Mouse (Mus musculus) liver, embryonic 12.5 days (tissue): ENCODE measurements around the gene Hint2. TPM values are rescaled to one million over a fixed set of nuclear protein-coding genes. Genes with fewer than 3 reads are reported as not detected.

Source experiments
- ATAC-seq: fragments of 200-750 bp; cut with Nextera tagmentation; 2 replicates; pipeline ENCODE4 v1.8.0; 2017; ENCODE audit warnings: moderate number of reproducible peaks, mild to moderate bottlenecking, moderate library complexity
- H3K27ac ChIP-seq: fragments of 300-500 bp; sonication (generic); 2 replicates; pipeline ENCODE4 v1.5.1; 2016; ENCODE audit warnings: mild to moderate bottlenecking
- H3K27me3 ChIP-seq: fragments of 300-500 bp; sonication (generic); replicated peaks from 2 replicates; pipeline ENCODE4 v1.6.1; 2016; ENCODE audit warnings: mild to moderate bottlenecking, moderate library complexity
- H3K36me3 ChIP-seq: fragments of 300-500 bp; sonication (generic); 2 replicates; pipeline ENCODE4 v1.6.1; 2016; ENCODE audit warnings: mild to moderate bottlenecking, moderate library complexity
- H3K4me1 ChIP-seq: fragments of 300-500 bp; sonication (generic); 2 replicates; pipeline ENCODE4 v1.6.1; 2016
- H3K4me2 ChIP-seq: fragments of 300-500 bp; sonication (generic); 2 replicates; pipeline ENCODE4 v1.6.1; 2016; ENCODE audit warnings: mild to moderate bottlenecking, moderate library complexity
- H3K4me3 ChIP-seq: fragments of 300-500 bp; sonication (generic); 2 replicates; pipeline ENCODE4 v1.5.1; 2016; ENCODE audit warnings: mild to moderate bottlenecking, moderate library complexity
- H3K9ac ChIP-seq: fragments of 300-500 bp; sonication (generic); 2 replicates; pipeline ENCODE4 v1.6.1; 2016; ENCODE audit warnings: mild to moderate bottlenecking, moderate library complexity
- H3K9me3 ChIP-seq: fragments of 300-500 bp; sonication (generic); replicated peaks from 2 replicates; pipeline ENCODE4 v1.6.1; 2016; ENCODE audit warnings: mild to moderate bottlenecking, moderate library complexity
- WGBS: fragments of 180-500 bp; shearing (Covaris S2); methylation state at CpG from one replicate; pipeline ENCODE4 v1.1.7; 2016; ENCODE audit not compliant: insufficient replicate concordance; 5-methylcytosine and 5-hydroxymethylcytosine counted together
- polyA plus RNA-seq: library from polyadenylated mRNA; unstranded; fragments of >200 nt; fragmentation: Nextera tagmentation; extraction: Ambion mirVana; gene quantifications from 2 replicates; pipeline ENCODE4 v1.2.1, GENCODE M21; 2016

Gene Hint2
- polyA plus RNA-seq, 1 experiment from 2014 or later, result 66.1 TPM

DNA sequence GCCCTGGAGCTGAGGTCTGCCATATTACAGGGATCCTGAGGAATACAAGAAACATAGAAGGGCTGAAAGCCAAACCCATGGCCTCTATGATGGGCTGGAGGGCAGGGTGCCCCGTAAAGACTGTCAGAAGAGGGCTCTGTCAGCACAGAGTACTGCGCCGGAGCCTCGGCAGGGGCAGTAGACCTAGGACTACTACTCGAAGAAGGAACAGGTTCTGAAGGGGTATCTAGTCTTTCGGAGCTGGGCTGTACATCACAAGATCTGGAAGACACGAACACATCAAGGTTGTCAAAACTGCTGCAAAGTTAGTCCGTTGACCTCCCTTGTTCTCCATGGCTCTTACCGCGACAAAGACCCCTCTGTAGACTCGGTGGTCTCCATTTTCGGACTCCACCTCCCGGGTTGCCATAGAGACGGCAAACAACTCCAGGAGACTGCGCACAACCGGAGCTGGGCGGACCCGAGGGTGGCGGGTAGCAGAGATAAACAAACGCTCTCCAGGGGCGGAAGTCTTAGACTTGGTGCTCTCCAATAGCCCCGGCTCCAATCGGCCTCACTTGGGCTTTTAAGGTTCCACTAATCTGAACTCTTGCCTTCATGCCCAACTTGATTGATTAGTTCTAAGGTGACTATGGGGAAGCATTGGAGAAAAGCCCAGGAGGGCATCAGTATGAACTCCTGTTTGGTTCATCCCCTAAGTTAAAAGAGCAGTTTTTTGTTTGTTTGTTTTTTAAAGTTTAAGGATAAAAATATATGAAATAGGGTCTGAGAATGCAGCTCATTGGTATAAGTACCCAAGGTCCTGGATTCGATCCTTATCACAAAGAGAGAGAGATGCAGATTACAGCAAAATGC is 2.9 kb downstream of the Hint2 start, which contains the start of gene Spag8:
Gene Spag8 (minus strand): TSS at position 434 of the 855 bp plus-strand sequence.
- ATAC-seq, result 0 out of 2 replicates have a peak, but pooled peaks have one; percentile 43
- WGBS, result 12% methylated on average over 24 of the region's 24 CpGs

DNA sequence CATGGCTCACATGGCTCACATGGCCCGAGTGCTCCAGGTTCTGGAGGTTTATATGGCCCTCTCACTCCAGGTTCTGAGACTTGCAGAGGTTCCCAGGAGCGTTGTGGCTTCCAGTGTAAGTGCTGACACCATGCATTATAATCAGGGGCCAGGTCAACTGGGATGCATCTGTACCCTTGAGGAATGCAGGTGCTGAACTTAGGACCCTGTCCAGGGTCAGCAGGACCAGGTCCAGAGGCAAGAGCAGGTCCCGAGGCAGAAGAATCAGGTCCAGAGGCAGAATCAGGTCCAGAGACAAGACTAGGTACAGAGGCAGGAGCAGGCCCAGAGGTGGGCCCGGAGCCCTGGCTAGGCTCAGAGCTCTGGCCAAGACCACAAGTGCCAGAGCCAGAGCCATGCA is 3.5 kb downstream of the Hint2 start:
- peaks cover 37% of the 10 kb centered on the region for H3K4me1 ChIP-seq
- H3K4me2 ChIP-seq, result peak overlapping the region; percentile 66
- no peak for ATAC-seq
- H3K9ac ChIP-seq, result peak overlapping the region; percentile 45; the same call in 1 of the 2 replicates
- H3K27ac ChIP-seq, result no peak overlapping the region; the same call in 1 of the 2 replicates
- H3K36me3 ChIP-seq, result peaks cover 9% of the 10 kb centered on the region
- H3K4me3 ChIP-seq, result 0 out of 2 replicates have a peak overlapping the region, but pooled peaks have one; percentile 47
- no peaks in the 10 kb centered on the region; the same call in 1 of the 2 replicates for H3K27me3 ChIP-seq
- 71% methylated on average over 4 of the region's 4 CpGs for WGBS
- H3K9me3 ChIP-seq, result peaks cover 8% of the 10 kb centered on the region

More for the DNA sequence above, 2.9 kb downstream of the Hint2 start, which contains the start of gene Spag8:
- Histone ChIP-seq H3K9ac (peak within 1 kb of the TSS; percentile 45; the same call in 1 of the 2 replicates), H3K9me3 (peaks cover 8% of the 10 kb centered on the region), H3K27me3 (no peaks in the 10 kb centered on the region), H3K4me3 (peak within 1 kb of the TSS; percentile 47), H3K4me2 (peak within 1 kb of the TSS; percentile 66), H3K27ac (peak within 1 kb of the TSS; percentile 3; the same call in 1 of the 2 replicates), H3K36me3 (peaks cover 9% of the 10 kb centered on the region), H3K4me1 (peaks cover 37% of the 10 kb centered on the region)

DNA sequence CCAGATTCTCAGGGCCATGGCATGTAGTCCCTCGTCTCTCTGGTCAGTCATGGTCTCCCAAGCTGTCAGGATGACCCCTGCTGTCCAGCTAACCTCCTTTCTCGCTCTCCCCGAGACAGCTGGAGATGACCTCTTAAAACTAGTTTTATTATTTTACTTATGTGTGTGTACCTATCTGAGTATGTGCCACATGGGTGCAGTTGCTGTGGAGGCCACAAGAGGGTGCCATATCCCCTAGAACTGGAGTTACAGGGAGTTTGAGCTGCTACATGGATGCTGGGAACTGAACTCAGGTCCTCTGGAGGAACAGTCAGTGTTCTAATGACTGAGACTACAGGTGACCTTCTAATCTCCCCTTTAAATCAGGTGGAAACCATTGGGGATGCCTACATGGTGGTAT is 6.5 kb downstream of the Hint2 start:
- Histone ChIP-seq H3K4me1 (peaks cover 19% of the 10 kb centered on the region), H3K36me3 (peaks cover 9% of the 10 kb centered on the region), H3K4me3 (no peak overlapping the region), H3K9ac (no peak overlapping the region), H3K27me3 (no peaks in the 10 kb centered on the region; the same call in 1 of the 2 replicates), H3K4me2 (no peak overlapping the region), H3K27ac (no peak overlapping the region), H3K9me3 (peaks cover 8% of the 10 kb centered on the region)
- no peak for ATAC-seq
- WGBS, result 84% methylated on average over 3 of the region's 3 CpGs

DNA sequence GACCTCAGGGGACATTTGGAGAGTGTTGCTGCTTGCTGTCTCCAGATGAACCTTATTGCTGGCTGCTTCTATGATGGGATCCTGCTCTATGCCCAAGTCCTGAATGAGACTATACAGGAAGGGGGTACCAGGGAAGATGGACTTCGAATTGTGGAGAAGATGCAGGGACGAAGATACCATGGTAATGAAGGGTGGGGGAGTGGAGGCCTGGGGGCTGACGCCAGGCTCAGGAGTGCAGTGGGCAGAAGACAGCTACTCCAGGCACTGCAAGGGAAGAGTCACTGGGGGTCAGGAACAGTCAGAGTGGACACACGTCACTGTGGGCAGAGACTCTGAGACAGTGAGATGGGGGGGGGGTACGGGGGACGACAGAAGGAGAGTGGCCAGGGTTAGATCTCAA is 15.8 kb downstream of the Hint2 start:
- Histone ChIP-seq H3K4me1 (peaks cover 11% of the 10 kb centered on the region), H3K27ac (no peak overlapping the region), H3K4me2 (no peak overlapping the region), H3K36me3 (no peaks in the 10 kb centered on the region), H3K9me3 (no peaks in the 10 kb centered on the region), H3K9ac (no peak overlapping the region), H3K27me3 (no peaks in the 10 kb centered on the region; the same call in 1 of the 2 replicates), H3K4me3 (no peak overlapping the region)
- ATAC-seq, result no peak
- WGBS, result 62% methylated on average over 6 of the region's 6 CpGs

DNA sequence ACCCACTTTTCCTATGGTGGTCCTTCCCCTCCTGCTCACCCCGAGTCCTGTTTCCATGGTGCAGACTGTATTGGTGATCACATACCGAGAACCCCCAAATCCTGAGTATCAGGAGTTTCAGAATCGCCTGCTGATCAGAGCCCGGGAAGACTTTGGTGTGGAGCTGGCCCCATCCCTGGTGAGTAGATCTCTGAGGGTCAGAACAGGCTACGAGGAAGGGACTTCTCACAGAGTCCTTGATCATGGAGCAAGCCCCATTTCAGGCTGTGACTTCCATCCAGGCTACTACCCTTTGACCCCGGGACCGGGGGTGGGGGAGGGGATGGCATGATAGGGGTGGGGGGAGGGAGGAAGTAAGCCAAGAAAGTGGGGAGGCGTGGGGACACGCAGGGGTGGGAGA is 16.2 kb downstream of the Hint2 start:
- Histone ChIP-seq H3K4me1 (peaks cover 14% of the 10 kb centered on the region), H3K9ac (no peak overlapping the region), H3K27me3 (no peaks in the 10 kb centered on the region; the same call in 1 of the 2 replicates), H3K9me3 (no peaks in the 10 kb centered on the region), H3K4me2 (no peak overlapping the region), H3K36me3 (no peaks in the 10 kb centered on the region), H3K4me3 (no peak overlapping the region), H3K27ac (no peak overlapping the region)
- WGBS, result 65% methylated on average over 9 of the region's 9 CpGs
- no peak for ATAC-seq

DNA sequence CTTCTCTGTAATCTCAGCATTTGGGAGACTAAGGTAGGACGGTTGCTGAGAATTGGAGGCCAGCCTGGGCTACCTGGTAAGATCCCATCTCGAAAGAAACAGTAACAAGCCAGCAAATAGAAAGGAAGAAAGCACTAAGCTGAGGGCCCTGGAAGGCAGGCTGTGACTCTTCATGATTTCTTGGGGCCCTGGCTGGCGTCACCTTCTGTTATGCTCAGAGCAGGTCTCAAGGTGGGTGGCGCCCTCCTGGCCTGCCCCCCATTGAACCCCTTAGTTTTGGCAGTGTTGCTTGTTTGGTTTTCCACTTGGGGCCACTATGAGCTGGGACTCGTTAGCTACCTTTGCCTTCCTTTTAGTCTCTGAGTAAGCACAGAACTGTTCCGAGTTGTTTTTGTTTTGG is 19.5 kb downstream of the Hint2 start:
- Histone ChIP-seq H3K27ac (no peak overlapping the region), H3K4me3 (no peak overlapping the region), H3K9me3 (no peaks in the 10 kb centered on the region), H3K27me3 (peaks cover 23% of the 10 kb centered on the region), H3K36me3 (no peaks in the 10 kb centered on the region), H3K4me2 (no peak overlapping the region), H3K4me1 (peaks cover 9% of the 10 kb centered on the region), H3K9ac (no peak overlapping the region)
- WGBS, result 64% methylated on average over 6 of the region's 6 CpGs
- ATAC-seq, result no peak

DNA sequence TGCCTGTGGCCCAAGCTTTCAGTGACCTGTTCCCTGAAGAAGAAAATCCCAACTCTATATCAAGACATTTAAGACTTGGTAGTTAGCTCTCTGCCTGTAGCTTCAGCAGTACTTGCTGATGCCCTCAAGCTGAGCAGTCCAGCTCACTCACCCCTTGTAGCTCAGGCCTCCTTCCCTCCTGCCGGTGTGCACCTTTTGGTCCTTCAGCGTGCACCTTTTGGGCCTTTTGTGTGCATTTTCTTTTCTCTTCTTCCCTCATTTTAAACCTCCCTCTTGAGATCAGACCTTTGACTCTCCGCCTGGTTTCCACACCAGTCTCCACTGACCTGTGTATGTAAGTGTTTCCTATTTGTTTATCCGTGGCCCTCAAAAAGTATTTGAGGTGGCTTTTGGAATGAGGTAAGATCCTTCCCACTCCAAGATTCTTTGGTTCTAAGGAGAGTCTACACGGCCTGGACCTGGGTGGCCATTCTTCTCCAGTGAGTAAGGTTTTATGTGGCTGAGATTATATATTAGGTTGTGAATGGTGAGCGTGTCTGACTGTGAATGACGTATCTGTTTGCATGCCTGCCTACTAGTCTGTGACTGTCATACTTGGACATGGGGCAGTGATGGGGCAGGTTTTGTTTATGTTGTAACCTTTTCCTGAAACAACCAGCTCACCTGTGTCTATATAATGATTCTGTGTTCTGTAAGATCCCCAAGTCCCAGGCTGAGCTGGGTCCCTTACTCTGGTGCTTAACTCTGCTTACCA is 21.5 kb downstream of the Hint2 start:
- WGBS, result 78% methylated on average over 7 of the region's 7 CpGs
- ATAC-seq, result no peak
- Histone ChIP-seq H3K27me3 (peaks cover 39% of the 10 kb centered on the region), H3K9ac (no peak overlapping the region), H3K4me3 (no peak overlapping the region), H3K27ac (no peak overlapping the region), H3K4me1 (peaks cover 26% of the 10 kb centered on the region), H3K36me3 (no peaks in the 10 kb centered on the region), H3K4me2 (no peak overlapping the region), H3K9me3 (no peaks in the 10 kb centered on the region)

DNA sequence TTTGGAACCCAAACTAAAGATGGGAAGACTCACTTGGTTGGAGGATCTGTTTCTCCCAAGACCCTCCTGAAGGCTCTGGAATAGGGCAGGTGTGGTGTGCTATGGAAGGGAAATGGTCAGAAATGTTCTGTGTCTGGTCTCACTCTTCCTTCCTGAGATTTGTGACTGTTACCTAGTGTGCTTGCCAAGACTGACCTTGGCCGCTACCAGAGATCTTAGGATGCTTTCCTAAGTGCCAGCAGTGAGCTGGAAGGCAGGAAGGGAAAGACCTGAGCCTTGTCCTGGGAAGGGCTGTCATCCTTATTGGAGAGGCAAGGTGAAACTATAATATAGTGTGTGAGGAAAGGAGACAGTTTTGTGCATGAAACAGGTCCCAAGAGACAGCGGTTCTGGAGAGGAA is 22.5 kb downstream of the Hint2 start:
- H3K4me2 ChIP-seq, result no peak overlapping the region
- peaks cover 39% of the 10 kb centered on the region for H3K27me3 ChIP-seq
- no peak overlapping the region for H3K9ac ChIP-seq
- H3K9me3 ChIP-seq, result no peaks in the 10 kb centered on the region
- H3K4me3 ChIP-seq, result no peak overlapping the region
- H3K4me1 ChIP-seq, result peaks cover 34% of the 10 kb centered on the region
- no peak for ATAC-seq
- 73% methylated on average over 2 of the region's 2 CpGs for WGBS
- no peaks in the 10 kb centered on the region for H3K36me3 ChIP-seq
- H3K27ac ChIP-seq, result no peak overlapping the region

DNA sequence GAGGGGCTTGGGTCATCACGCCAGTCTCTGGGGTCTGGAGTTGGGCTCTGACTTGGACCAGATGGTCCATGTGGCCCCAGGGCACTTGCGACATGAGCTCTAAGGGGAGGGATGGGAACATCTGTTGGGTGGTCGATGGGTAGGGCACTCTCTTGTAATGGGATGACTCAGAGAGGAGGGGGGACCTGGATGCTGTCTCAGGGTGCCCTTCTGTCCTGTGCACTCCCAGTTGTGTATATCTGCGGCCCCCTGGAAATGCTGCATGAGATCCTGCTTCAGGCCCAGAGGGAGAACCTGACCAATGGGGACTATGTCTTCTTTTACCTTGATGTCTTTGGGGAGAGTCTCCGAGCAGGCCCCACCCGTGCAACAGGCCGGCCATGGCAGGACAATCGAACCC is 23.0 kb downstream of the Hint2 start:
- no peaks in the 10 kb centered on the region for H3K36me3 ChIP-seq
- H3K9ac ChIP-seq, result no peak overlapping the region
- peaks cover 34% of the 10 kb centered on the region for H3K4me1 ChIP-seq
- no peak for ATAC-seq
- H3K4me3 ChIP-seq, result no peak overlapping the region
- peaks cover 39% of the 10 kb centered on the region for H3K27me3 ChIP-seq
- WGBS, result 70% methylated on average over 8 of the region's 8 CpGs
- no peak overlapping the region for H3K4me2 ChIP-seq
- no peaks in the 10 kb centered on the region for H3K9me3 ChIP-seq
- no peak overlapping the region for H3K27ac ChIP-seq

DNA sequence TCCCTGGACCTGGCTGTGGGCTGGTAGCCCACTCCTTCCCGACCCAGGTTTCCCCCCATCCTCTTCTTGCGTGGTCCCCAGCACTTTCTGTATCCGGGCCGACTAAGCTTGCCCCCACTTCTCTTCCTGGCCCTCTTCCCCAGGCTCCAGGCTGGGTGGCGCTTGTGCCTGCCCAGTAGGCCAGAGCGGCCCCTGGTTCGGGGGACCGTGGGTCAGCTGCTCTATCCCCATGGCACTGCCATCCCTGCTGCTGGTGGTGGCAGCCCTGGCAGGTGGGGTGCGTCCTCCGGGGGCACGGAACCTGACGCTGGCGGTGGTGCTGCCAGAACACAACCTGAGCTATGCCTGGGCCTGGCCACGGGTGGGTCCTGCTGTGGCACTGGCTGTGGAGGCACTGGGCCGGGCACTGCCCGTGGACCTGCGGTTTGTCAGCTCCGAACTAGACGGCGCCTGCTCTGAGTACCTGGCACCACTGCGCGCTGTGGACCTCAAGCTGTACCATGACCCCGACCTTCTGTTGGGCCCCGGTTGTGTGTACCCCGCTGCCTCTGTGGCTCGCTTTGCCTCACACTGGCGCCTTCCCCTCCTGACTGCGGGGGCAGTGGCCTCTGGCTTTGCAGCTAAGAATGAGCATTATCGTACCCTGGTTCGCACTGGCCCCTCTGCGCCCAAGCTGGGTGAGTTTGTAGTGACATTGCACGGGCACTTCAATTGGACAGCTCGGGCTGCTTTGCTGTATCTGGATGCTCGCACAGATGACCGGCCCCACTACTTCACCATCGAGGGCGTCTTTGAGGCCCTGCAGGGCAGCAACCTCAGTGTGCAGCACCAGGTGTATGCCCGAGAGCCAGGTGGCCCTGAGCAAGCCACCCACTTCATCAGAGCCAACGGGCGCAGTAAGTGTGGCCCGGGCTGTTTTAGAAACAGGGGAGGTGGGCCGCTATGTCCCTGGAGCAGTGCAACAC is 24.0 kb downstream of the Hint2 start:
- Histone ChIP-seq H3K9ac (peak overlapping the region; percentile 65; the same call in 1 of the 2 replicates), H3K27me3 (peaks cover 39% of the 10 kb centered on the region), H3K4me3 (peak overlapping the region; percentile 62), H3K4me1 (peaks cover 34% of the 10 kb centered on the region), H3K36me3 (no peaks in the 10 kb centered on the region), H3K4me2 (peak overlapping the region; percentile 88), H3K9me3 (no peaks in the 10 kb centered on the region), H3K27ac (no peak overlapping the region)
- WGBS, result 54% methylated on average over 42 of the region's 42 CpGs
- peak; percentile 17; the same call in 1 of the 2 replicates for ATAC-seq
